Mouse (Mus musculus) lung, postnatal 0 days (tissue): Measurements from ENCODE around the gene Glrx5.

Source experiments
- CTCF ChIP-seq: IDR thresholded peaks from 2 replicates; pipeline ENCODE4 v1.5.1; 2016; ENCODE audit warnings: antibody characterized with exemption, mild to moderate bottlenecking
- EP300 ChIP-seq: IDR thresholded peaks from 2 replicates; pipeline ENCODE4 v1.6.1; 2016; ENCODE audit warnings: antibody characterized with exemption, mild to moderate bottlenecking, control low read depth

GRCm38 (mm10) chr12:105011589-105011988 is 20.9 kb upstream of the Glrx5 start:
- TF ChIP-seq CTCF: no peak
- no peak for TF ChIP-seq EP300
